Comparison of ENCODE assay signal across 34 mouse cellular contexts in genomic region chr8:90928412-90928811, GRCm38 (mm10).
"Had no signal": no experiment of that assay in that cellular context is flagged by ENCODE, and none has a peak within 500 bp of the region (broad histone marks: within the 10 kb centered on the region; RNA-seq: fewer than 3 reads in every experiment).

No protein-coding gene starts in this region.

- ATAC-seq: hindbrain, embryonic 16.5 days; hindbrain, postnatal 0 days; inflammation-experienced regulatory T-cells, adult 6 months; intestine, embryonic 15.5 days; intestine, embryonic 16.5 days; intestine, postnatal 0 days had no signal

- DNase-seq: heart, postnatal 10 days; heart, postnatal 14 days; heart, postnatal 36 days; heart, postnatal 4 days; kidney, adult 11 months; kidney, adult 18-20 months; kidney, adult 2 months; kidney, adult 8-10 months; kidney, adult 9 months; kidney, postnatal 10 days; kidney, postnatal 14 days; kidney, postnatal 25 days; kidney, postnatal 36 days; kidney, postnatal 4 days; layer of hippocampus, adult 9-11 months; layer of hippocampus, postnatal 36 days had no signal

- H3K9me3 ChIP-seq: heart, embryonic 12.5 days; heart, embryonic 13.5 days; heart, embryonic 15.5 days; hindbrain, embryonic 10.5 days; hindbrain, embryonic 12.5 days; hindbrain, embryonic 13.5 days; hindbrain, embryonic 15.5 days; intestine, embryonic 15.5 days; kidney, embryonic 15.5 days had no signal

- H3K4me3 ChIP-seq: heart, embryonic 12.5 days; heart, embryonic 13.5 days; heart, embryonic 15.5 days; hindbrain, embryonic 10.5 days; hindbrain, embryonic 12.5 days; hindbrain, embryonic 13.5 days; hindbrain, embryonic 15.5 days; intestine, embryonic 15.5 days; kidney, embryonic 15.5 days; layer of hippocampus, adult 2 months; left cerebral cortex, adult 2 months had no signal

- H3K4me2 ChIP-seq: heart, embryonic 12.5 days; heart, embryonic 13.5 days; heart, embryonic 15.5 days; hindbrain, embryonic 12.5 days; hindbrain, embryonic 13.5 days; hindbrain, embryonic 14.5 days; hindbrain, embryonic 15.5 days; intestine, embryonic 15.5 days; kidney, embryonic 15.5 days had no signal

- H3K27ac ChIP-seq: heart, embryonic 13.5 days; heart, embryonic 15.5 days; hindbrain, embryonic 10.5 days; hindbrain, embryonic 12.5 days; hindbrain, embryonic 13.5 days; hindbrain, embryonic 14.5 days; hindbrain, embryonic 15.5 days; hindbrain, postnatal 0 days; intestine, embryonic 15.5 days; kidney, embryonic 15.5 days; kidney, postnatal 0 days; layer of hippocampus, adult 2 months; left cerebral cortex, adult 2 months had no signal

- H3K27me3 ChIP-seq: heart, embryonic 12.5 days; heart, embryonic 13.5 days; heart, embryonic 15.5 days; hindbrain, embryonic 12.5 days; hindbrain, embryonic 13.5 days; hindbrain, embryonic 15.5 days; intestine, embryonic 15.5 days; kidney, embryonic 15.5 days had no signal

- H3K9ac ChIP-seq: heart, embryonic 12.5 days; heart, embryonic 13.5 days; heart, embryonic 15.5 days; hindbrain, embryonic 12.5 days; hindbrain, embryonic 13.5 days; hindbrain, embryonic 14.5 days; hindbrain, embryonic 15.5 days; intestine, embryonic 15.5 days; kidney, embryonic 15.5 days had no signal

- H3K4me1 ChIP-seq: heart, embryonic 12.5 days; heart, embryonic 13.5 days; heart, embryonic 15.5 days; hindbrain, embryonic 12.5 days; hindbrain, embryonic 13.5 days; hindbrain, embryonic 15.5 days; intestine, embryonic 15.5 days; kidney, embryonic 15.5 days had no signal
